ENCODE assay signal across 21 mouse cellular contexts in genomic region chr6:148604790-148605189, GRCm38 (mm10).
DNase-seq lines count a peak whose midpoint lies in the region; ATAC-seq lines count a peak whose summit lies in the region.
"Had no signal": no experiment of that assay in that cellular context is flagged by ENCODE, and none has a peak within 500 bp of the region (broad histone marks: within the 10 kb centered on the region; RNA-seq: fewer than 3 reads in every experiment).

No protein-coding gene starts in this region.

- DNase-seq in embryonic facial prominence, embryonic 11.5 days (ENCODE audit: low spot score), result no peak
- no peak for DNase-seq in embryonic facial prominence, embryonic 10.5 days (ENCODE audit: low spot score)
- DNase-seq in hindbrain, embryonic 14.5 days (ENCODE audit: low spot score), result no peak
- DNase-seq in layer of hippocampus, adult 9-10 months (ENCODE audit: low spot score), result no peak
- DNase-seq: adrenal gland, postnatal 14 days; cerebellum, adult 9-10 months; gastrocnemius, postnatal 25 days; heart, adult 18-20 months; kidney, adult 8-10 months; kidney, postnatal 25 days; lung, postnatal 4 days had no signal

- H3K4me1 ChIP-seq in embryonic facial prominence, embryonic 11.5 days (ENCODE audit: control insufficient read depth, insufficient read depth, low read length), result no peaks in the 10 kb centered on the region
- no peaks in the 10 kb centered on the region for H3K4me1 ChIP-seq in embryonic facial prominence, embryonic 10.5 days
- no peaks in the 10 kb centered on the region for H3K4me1 ChIP-seq in hindbrain, embryonic 14.5 days (replicated peaks; ENCODE audit: control insufficient read depth, insufficient read depth, low read length)
- H3K4me1 ChIP-seq in hindbrain, embryonic 13.5 days (replicated peaks), result no peaks in the 10 kb centered on the region
- H3K4me1 ChIP-seq in midbrain, embryonic 15.5 days, result no peaks in the 10 kb centered on the region
- H3K4me1 ChIP-seq in midbrain, embryonic 16.5 days (ENCODE audit: control insufficient read depth, insufficient read depth, low read length), result no peaks in the 10 kb centered on the region
- peaks cover 28% of the 10 kb centered on the region for H3K4me1 ChIP-seq in liver, embryonic 16.5 days (ENCODE audit: control insufficient read depth, low read depth, low read length)
- H3K4me1 ChIP-seq: hindbrain, embryonic 15.5 days; intestine, embryonic 15.5 days; limb, embryonic 15.5 days had no signal

- H3K36me3 ChIP-seq in embryonic facial prominence, embryonic 11.5 days (replicated peaks; ENCODE audit: control insufficient read depth, insufficient read depth, low read depth, low read length), result no peaks in the 10 kb centered on the region
- H3K36me3 ChIP-seq in embryonic facial prominence, embryonic 10.5 days (replicated peaks), result no peaks in the 10 kb centered on the region
- no peaks in the 10 kb centered on the region for H3K36me3 ChIP-seq in hindbrain, embryonic 14.5 days (replicated peaks; ENCODE audit: control insufficient read depth, insufficient read depth)
- H3K36me3 ChIP-seq in hindbrain, embryonic 13.5 days, result no peaks in the 10 kb centered on the region
- H3K36me3 ChIP-seq in midbrain, embryonic 15.5 days (replicated peaks), result no peaks in the 10 kb centered on the region
- H3K36me3 ChIP-seq in midbrain, embryonic 16.5 days (ENCODE audit: control insufficient read depth, insufficient read depth, low read length), result no peaks in the 10 kb centered on the region
- no peaks in the 10 kb centered on the region for H3K36me3 ChIP-seq in liver, embryonic 16.5 days (ENCODE audit: control insufficient read depth, insufficient read depth)
- H3K36me3 ChIP-seq: heart, embryonic 12.5 days; hindbrain, embryonic 15.5 days; intestine, embryonic 15.5 days; limb, embryonic 15.5 days had no signal

- H3K4me2 ChIP-seq in embryonic facial prominence, embryonic 11.5 days (ENCODE audit: low read depth, low read length), result no peak overlapping the region
- no peak overlapping the region for H3K4me2 ChIP-seq in hindbrain, embryonic 14.5 days (replicated peaks)
- H3K4me2 ChIP-seq in hindbrain, embryonic 13.5 days, result no peak overlapping the region
- H3K4me2 ChIP-seq in midbrain, embryonic 15.5 days, result no peak overlapping the region
- no peak overlapping the region for H3K4me2 ChIP-seq in midbrain, embryonic 16.5 days (ENCODE audit: low read length)
- no peak overlapping the region for H3K4me2 ChIP-seq in liver, embryonic 16.5 days (ENCODE audit: low read depth, low read length)
- H3K4me2 ChIP-seq: heart, embryonic 12.5 days; hindbrain, embryonic 15.5 days; intestine, embryonic 15.5 days; limb, embryonic 15.5 days had no signal

- no peaks in the 10 kb centered on the region for H3K27me3 ChIP-seq in embryonic facial prominence, embryonic 11.5 days (ENCODE audit: control insufficient read depth, insufficient read depth, low read length)
- H3K27me3 ChIP-seq in embryonic facial prominence, embryonic 10.5 days (replicated peaks; ENCODE audit: low read depth, poor library complexity, severe bottlenecking), result peaks cover 3% of the 10 kb centered on the region; the same call in 1 of the 2 replicates
- H3K27me3 ChIP-seq in hindbrain, embryonic 14.5 days (ENCODE audit: control insufficient read depth, insufficient read depth, low read length), result no peaks in the 10 kb centered on the region
- H3K27me3 ChIP-seq in hindbrain, embryonic 13.5 days, result no peaks in the 10 kb centered on the region
- H3K27me3 ChIP-seq in midbrain, embryonic 15.5 days (replicated peaks), result no peaks in the 10 kb centered on the region
- no peaks in the 10 kb centered on the region for H3K27me3 ChIP-seq in midbrain, embryonic 16.5 days (ENCODE audit: control insufficient read depth, insufficient read depth, low read depth, low read length)
- no peaks in the 10 kb centered on the region for H3K27me3 ChIP-seq in liver, embryonic 16.5 days (ENCODE audit: control insufficient read depth, insufficient read depth, low read depth, low read length)
- H3K27me3 ChIP-seq: heart, embryonic 12.5 days; hindbrain, embryonic 15.5 days; intestine, embryonic 15.5 days; limb, embryonic 15.5 days had no signal

- H3K27ac ChIP-seq in embryonic facial prominence, embryonic 11.5 days (replicated peaks; ENCODE audit: low read depth, low read length), result no peak overlapping the region
- no peak overlapping the region for H3K27ac ChIP-seq in embryonic facial prominence, embryonic 10.5 days (replicated peaks)
- no peak overlapping the region for H3K27ac ChIP-seq in hindbrain, embryonic 14.5 days
- no peak overlapping the region for H3K27ac ChIP-seq in hindbrain, embryonic 13.5 days
- no peak overlapping the region for H3K27ac ChIP-seq in midbrain, embryonic 15.5 days
- no peak overlapping the region for H3K27ac ChIP-seq in midbrain, embryonic 16.5 days (ENCODE audit: low read length)
- peak overlapping the region; percentile 33; the same call in 1 of the 2 replicates for H3K27ac ChIP-seq in liver, embryonic 16.5 days (ENCODE audit: low read length)
- H3K27ac ChIP-seq: hindbrain, embryonic 15.5 days; intestine, embryonic 15.5 days; layer of hippocampus, adult 2 months; limb, embryonic 15.5 days had no signal

- no peak overlapping the region for H3K4me3 ChIP-seq in embryonic facial prominence, embryonic 11.5 days (ENCODE audit: low read depth, low read length)
- no peak overlapping the region for H3K4me3 ChIP-seq in embryonic facial prominence, embryonic 10.5 days
- no peak overlapping the region for H3K4me3 ChIP-seq in hindbrain, embryonic 14.5 days (replicated peaks; ENCODE audit: low read length)
- no peak overlapping the region for H3K4me3 ChIP-seq in hindbrain, embryonic 13.5 days
- no peak overlapping the region for H3K4me3 ChIP-seq in midbrain, embryonic 15.5 days
- no peak overlapping the region for H3K4me3 ChIP-seq in midbrain, embryonic 16.5 days (ENCODE audit: low read depth, low read length)
- no peak overlapping the region for H3K4me3 ChIP-seq in liver, embryonic 16.5 days (ENCODE audit: low read depth, low read length)
- H3K4me3 ChIP-seq: erythroblast, embryonic 14.5 days; heart, embryonic 12.5 days; hindbrain, embryonic 15.5 days; intestine, embryonic 15.5 days; layer of hippocampus, adult 2 months; limb, embryonic 15.5 days had no signal

- ATAC-seq in embryonic facial prominence, embryonic 11.5 days (replicated peaks; ENCODE audit: insufficient number of reproducible peaks, low FRiP score, low TSS enrichment, low read depth), result peak; percentile 76; the same call in 1 of the 2 replicates
- peak; percentile 70; the same call in 1 of the 2 replicates for ATAC-seq in hindbrain, embryonic 14.5 days (ENCODE audit: low FRiP score)
- no peak for ATAC-seq in hindbrain, embryonic 13.5 days (ENCODE audit: low FRiP score)
- peak; percentile 71 for ATAC-seq in midbrain, embryonic 15.5 days (replicated peaks)
- ATAC-seq in midbrain, embryonic 16.5 days, result no peak
- no peak for ATAC-seq in liver, embryonic 16.5 days (ENCODE audit: low read depth)
- ATAC-seq: intestine, embryonic 15.5 days had no signal

- 0% methylated on average over 1 of the region's 1 CpGs for WGBS in embryonic facial prominence, embryonic 11.5 days
- 0% methylated on average over 1 of the region's 1 CpGs for WGBS in embryonic facial prominence, embryonic 10.5 days
- WGBS in hindbrain, embryonic 14.5 days, result 0% methylated on average over 1 of the region's 1 CpGs
- WGBS in hindbrain, embryonic 13.5 days, result 0% methylated on average over 1 of the region's 1 CpGs
- WGBS in midbrain, embryonic 15.5 days, result 0% methylated on average over 1 of the region's 1 CpGs
- WGBS in midbrain, embryonic 16.5 days, result 0% methylated on average over 1 of the region's 1 CpGs
- WGBS in liver, embryonic 16.5 days (ENCODE audit: insufficient replicate concordance), result 0% methylated on average over 1 of the region's 1 CpGs

- H3K9me3 ChIP-seq in embryonic facial prominence, embryonic 11.5 days (replicated peaks; ENCODE audit: control insufficient read depth, low read length), result no peaks in the 10 kb centered on the region
- H3K9me3 ChIP-seq in embryonic facial prominence, embryonic 10.5 days, result no peaks in the 10 kb centered on the region
- H3K9me3 ChIP-seq in hindbrain, embryonic 14.5 days (ENCODE audit: control insufficient read depth, low read length), result no peaks in the 10 kb centered on the region
- no peaks in the 10 kb centered on the region for H3K9me3 ChIP-seq in hindbrain, embryonic 13.5 days
- H3K9me3 ChIP-seq in midbrain, embryonic 15.5 days, result no peaks in the 10 kb centered on the region
- no peaks in the 10 kb centered on the region for H3K9me3 ChIP-seq in midbrain, embryonic 16.5 days (replicated peaks; ENCODE audit: control insufficient read depth, low read length, poor library complexity, severe bottlenecking)
- no peaks in the 10 kb centered on the region for H3K9me3 ChIP-seq in liver, embryonic 16.5 days (replicated peaks; ENCODE audit: control insufficient read depth, low read length)
- H3K9me3 ChIP-seq: heart, embryonic 12.5 days; hindbrain, embryonic 15.5 days; intestine, embryonic 15.5 days; limb, embryonic 15.5 days had no signal

- no peak overlapping the region for H3K9ac ChIP-seq in embryonic facial prominence, embryonic 11.5 days (replicated peaks; ENCODE audit: low read length)
- H3K9ac ChIP-seq in hindbrain, embryonic 14.5 days, result no peak overlapping the region
- H3K9ac ChIP-seq in hindbrain, embryonic 13.5 days, result no peak overlapping the region
- H3K9ac ChIP-seq in midbrain, embryonic 15.5 days, result no peak overlapping the region
- no peak overlapping the region for H3K9ac ChIP-seq in midbrain, embryonic 16.5 days (ENCODE audit: low read depth, low read length)
- no peak overlapping the region for H3K9ac ChIP-seq in liver, embryonic 16.5 days (ENCODE audit: low read depth, low read length)
- H3K9ac ChIP-seq: heart, embryonic 12.5 days; hindbrain, embryonic 15.5 days; intestine, embryonic 15.5 days; limb, embryonic 15.5 days had no signal

Comparison
In these comparisons a context has a peak if more than half of its experiments do, and no peak if none do; other contexts are left out.
1. ATAC-seq: peak in embryonic facial prominence, embryonic 11.5 days (single experiment), hindbrain, embryonic 14.5 days (single experiment) and midbrain, embryonic 15.5 days (single experiment); none in hindbrain, embryonic 13.5 days (single experiment), midbrain, embryonic 16.5 days (single experiment) and liver, embryonic 16.5 days (single experiment).